Mouse (Mus musculus): Measurements from ENCODE around the gene Polr2j. TPM values are rescaled to one million over a fixed set of nuclear protein-coding genes. Genes with fewer than 3 reads are reported as not detected.
"Not testable (repeated sequence)": the region's sequence is repeated elsewhere in the genome, so short reads cannot be mapped to it uniquely, and the experiment has no call there.

The Polr2j gene
- total RNA-seq, 2 experiments from 2014 or later: 63.7 to 78.8 TPM

- DNase-seq: no peak
These were observed 11.9 kb upstream of the Polr2j start for GRCm38 (mm10) chr5:136104511-136104910.

- DNase-seq: no peak
These were observed 7.9 kb upstream of the Polr2j start for GRCm38 (mm10) chr5:136108486-136108885.

GRCm38 (mm10) chr5:136109042-136109441 lies 7.4 kb upstream of the Polr2j start:
- no peak for DNase-seq

GRCm38 (mm10) chr5:136113546-136113945 lies 2.9 kb upstream of the Polr2j start:
- DNase-seq: not testable (repeated sequence)

GRCm38 (mm10) chr5:136116784-136117112 lies 317 bp downstream of the Polr2j start:
- DNase-seq: no peak

GRCm38 (mm10) chr5:136122165-136122564 lies 5.7 kb downstream of the Polr2j start:
- DNase-seq: no peak

GRCm38 (mm10) chr5:136135571-136136291 lies 19.3 kb downstream of the Polr2j start, which contains the start of the genes Lrwd1 and Alkbh4:
Gene Lrwd1 (minus strand): TSS chr5:136136074.
Gene Alkbh4 (plus strand): TSS chr5:136136146.
- DNase-seq: peak; percentile 98

- no peak for DNase-seq
These were observed 20.0 kb downstream of the Polr2j start for GRCm38 (mm10) chr5:136136292-136136990.

GRCm38 (mm10) chr5:136137658-136138274 lies 21.3 kb downstream of the Polr2j start:
- peak; percentile 25 to 57 for DNase-seq

- no peak for DNase-seq
These were observed 23.0 kb downstream of the Polr2j start for GRCm38 (mm10) chr5:136139393-136139792.

GRCm38 (mm10) chr5:136140057-136140482 lies 23.6 kb downstream of the Polr2j start:
- DNase-seq: peak in 1 of 2 experiments; percentile 50

GRCm38 (mm10) chr5:136142746-136143145 lies 26.3 kb downstream of the Polr2j start:
- no peak for DNase-seq

- no peak for DNase-seq
These were observed 26.8 kb downstream of the Polr2j start for GRCm38 (mm10) chr5:136143161-136143755.

GRCm38 (mm10) chr5:136144606-136145430 lies 28.4 kb downstream of the Polr2j start:
- DNase-seq: peak; percentile 29 to 45

- DNase-seq: no peak
These were observed 30.5 kb downstream of the Polr2j start for GRCm38 (mm10) chr5:136146936-136147335.

GRCm38 (mm10) chr5:136147704-136148103 lies 31.3 kb downstream of the Polr2j start:
- no peak for DNase-seq

- DNase-seq: not testable (repeated sequence)
These were observed 32.7 kb downstream of the Polr2j start for GRCm38 (mm10) chr5:136149134-136149576.

GRCm38 (mm10) chr5:136152365-136152764 lies 35.9 kb downstream of the Polr2j start:
- peak; percentile 40 to 64 for DNase-seq

- peak; percentile 50 to 69 for DNase-seq
These were observed 39.0 kb downstream of the Polr2j start for GRCm38 (mm10) chr5:136155399-136155798.

- peak; percentile 83 to 84 for DNase-seq
These were observed 43.7 kb downstream of the Polr2j start for GRCm38 (mm10) chr5:136160084-136160483.

GRCm38 (mm10) chr5:136163807-136164474 lies 47.5 kb downstream of the Polr2j start:
- no peak for DNase-seq
